Mouse (Mus musculus): ENCODE measurements around the gene Shb.

DNA sequence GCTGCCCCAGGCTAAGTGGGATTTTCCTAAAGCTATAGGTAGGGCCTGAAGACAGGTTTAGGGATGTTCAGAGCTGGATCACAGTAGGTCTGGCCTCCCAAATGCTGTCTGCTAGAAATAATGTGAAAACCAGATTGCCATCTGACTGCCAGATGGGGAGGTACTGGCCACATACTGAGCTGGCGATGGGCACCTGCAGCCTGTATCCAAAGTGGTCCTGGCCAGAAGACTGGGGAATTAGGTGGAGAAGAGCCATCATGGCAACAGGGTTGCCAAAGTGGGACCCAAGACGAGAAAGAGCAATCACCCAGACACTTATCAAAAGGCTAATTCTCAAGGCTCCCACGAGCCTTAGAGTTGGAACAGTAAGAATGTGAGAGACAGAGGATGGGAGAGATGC lies 6.1 kb downstream of the Shb start:
- TF ChIP-seq CTCF (IDR thresholded peaks at IDR 0.05; ENCODE audit: low read depth) (no peak), EP300 (IDR thresholded peaks at IDR 0.05; ENCODE audit: low read depth) (no peak)

All from liver, postnatal 0 days (tissue).